Mouse (Mus musculus) CD4-positive, CD25-positive, alpha-beta regulatory T cell, adult 2 months (primary cell): ENCODE data around the gene Plch2.

Source experiments
- DNase-seq: peaks from one replicate; pipeline ENCODE4 v3.0.0-alpha.2; 2012; ENCODE audit warnings: low read depth, low spot score

Gene Plch2

DNA sequence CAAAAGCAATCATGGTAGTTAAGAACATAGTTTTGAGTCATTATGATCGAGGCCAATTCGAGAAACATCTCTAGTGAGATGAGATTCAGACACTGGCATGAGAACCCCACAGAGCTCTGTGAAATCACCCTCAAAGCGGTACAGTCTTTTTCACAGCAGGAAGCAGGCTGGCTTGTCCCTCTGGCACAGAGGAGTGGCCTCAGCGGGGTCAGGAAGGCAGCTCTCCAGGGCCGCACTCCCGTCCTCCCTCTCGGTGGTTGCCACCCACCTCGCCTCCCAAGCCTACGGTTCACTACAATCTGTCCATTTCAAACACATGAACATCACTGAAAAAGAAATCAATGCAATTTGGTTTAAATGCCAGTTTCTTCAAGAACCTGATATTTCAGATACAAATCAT is 17.8 kb upstream of the Plch2 start:
- no peak for DNase-seq

DNA sequence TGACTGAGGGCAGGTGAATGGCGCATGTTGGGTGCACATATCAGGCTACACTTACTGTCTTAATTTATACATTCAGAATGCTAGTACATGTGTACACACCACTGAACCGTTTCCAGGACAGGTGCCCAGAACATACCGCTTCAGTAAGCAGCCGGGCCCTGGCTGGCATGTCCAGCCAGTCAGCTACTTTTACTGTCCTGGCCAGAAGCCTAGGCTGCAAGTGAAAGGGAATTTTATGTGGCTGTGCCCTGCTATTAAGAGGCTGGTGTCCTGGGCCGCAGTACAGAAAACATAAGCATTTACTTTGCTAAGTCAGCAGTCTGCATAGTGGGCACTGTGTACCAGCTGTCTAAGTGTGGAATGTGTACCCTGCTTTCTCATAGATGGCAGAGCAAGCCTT is 14.3 kb upstream of the Plch2 start:
- no peak for DNase-seq

GRCm38 (mm10) chr4:155070199-155070598 is 13.6 kb upstream of the Plch2 start:
- DNase-seq, result no peak

DNA sequence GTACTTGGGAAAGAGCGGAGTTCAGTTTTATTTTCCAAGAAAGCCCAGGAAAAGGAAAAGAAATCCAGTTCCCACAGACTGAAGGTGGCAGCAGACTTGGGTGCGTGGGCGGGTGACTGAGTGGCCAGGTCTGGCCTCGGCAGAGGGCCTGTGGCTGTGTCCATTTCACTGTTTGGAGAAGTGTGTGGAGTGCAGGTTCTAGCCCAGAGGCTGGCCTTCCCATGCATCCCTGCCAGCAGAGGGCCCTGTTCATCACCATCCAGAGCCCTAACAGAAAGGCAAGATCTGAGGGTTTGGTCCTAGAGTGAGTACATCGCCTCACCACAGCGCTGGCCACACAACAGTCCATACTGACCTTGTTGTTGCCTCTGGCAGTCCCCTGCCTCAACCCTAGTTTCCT is 12.6 kb upstream of the Plch2 start:
- peak; percentile 49 for DNase-seq

- DNase-seq, result no peak
These were observed 11.9 kb upstream of the Plch2 start for GRCm38 (mm10) chr4:155068357-155068972.

DNA sequence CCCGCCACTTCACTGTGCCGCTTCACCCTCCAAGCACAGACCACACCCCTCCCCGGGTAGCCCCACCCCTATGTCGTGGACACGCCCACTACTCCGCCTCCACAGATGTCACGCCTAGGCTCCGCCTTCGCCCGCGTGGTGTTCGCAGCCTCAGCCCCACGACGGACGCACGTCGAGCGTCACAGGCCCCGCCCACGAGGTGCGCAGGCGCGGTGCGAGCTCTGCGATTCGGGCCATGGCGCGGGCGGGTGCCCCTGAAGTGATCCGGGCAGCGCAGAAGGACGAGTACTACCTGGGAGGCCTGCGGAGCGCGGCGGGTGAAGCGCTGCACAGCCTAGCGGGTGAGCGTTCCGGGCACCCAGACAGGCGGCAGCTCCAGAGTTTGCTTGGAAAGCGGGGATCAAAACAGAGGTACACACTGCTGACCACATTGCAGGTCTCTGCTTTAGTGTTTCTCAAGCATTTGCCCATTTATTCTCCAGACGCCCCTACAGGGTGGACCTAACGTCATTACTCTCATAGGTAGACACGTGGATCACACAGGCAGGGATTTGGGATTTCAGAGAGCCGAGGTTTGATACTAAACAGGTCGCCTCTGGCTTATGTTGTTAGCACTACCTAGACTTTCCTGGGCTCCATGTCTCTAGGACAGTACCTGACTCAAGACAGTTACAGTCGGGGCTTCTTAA is 10.4 kb upstream of the Plch2 start, which contains the start of gene Pex10:
Gene Pex10 (plus strand): TSS at position 183 of the 689 bp plus-strand sequence.
- DNase-seq, result peak; percentile 100

DNA sequence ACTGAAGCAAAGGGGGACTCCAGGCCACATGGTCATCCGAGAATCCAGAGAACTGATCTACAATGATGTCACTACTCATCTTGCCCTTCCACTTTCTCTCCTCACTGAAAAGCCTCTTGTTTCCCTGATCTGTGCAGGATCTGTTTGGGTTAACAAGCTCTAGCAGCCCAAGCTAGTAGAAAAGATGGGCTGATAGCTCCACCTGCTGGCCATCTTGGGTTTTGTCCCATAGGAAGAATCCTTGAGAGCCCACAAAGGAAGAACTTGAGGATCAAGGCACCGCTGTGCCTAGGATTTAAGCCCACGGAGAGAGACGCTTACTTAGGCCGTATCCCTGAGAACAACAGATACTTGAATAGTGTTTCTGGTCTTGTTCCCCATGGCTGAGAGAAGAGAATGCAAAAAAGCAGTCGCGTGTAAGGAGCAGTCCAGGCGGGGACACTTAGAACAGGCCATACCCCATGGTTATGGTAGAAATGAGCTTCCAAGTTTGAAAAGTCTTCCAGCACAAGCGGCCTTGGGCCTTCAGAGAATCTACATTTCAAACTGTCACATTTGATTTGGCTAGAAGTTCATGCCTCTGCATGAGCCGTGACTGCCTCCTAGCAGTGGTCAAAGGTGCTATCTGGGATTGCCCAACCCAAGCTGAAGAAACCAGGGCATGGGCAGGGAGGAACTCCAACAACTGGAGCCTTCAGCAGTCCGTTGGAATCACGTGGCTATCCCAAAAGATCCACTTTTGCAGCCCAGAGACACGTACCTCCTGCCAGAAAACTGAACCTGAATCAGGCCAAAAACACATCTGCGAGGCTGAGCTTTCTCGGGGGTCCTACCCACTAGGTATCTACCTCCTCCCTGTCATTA is 9.6 kb upstream of the Plch2 start:
- DNase-seq, result peak; percentile 90

DNA sequence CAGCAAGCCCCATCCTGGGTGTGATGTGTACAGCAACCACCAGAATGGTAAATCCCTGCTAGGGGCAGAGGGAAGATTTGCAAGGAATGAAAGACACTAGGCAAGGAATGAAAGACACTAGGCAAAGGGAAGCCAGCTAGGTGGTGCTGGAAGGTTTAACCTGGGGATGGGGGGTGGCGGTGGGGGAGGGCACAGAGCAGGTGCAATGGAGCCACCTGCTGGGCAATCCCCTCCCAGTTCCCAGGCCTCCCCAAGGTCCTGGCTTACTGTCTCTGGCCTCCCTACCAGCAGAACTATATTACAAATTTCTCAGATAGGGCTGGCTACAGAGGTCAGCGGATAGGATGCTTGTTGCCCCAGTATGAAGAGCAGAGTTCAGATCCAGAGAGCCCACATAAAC is 7.9 kb upstream of the Plch2 start:
- peak; percentile 39 for DNase-seq

- DNase-seq, result no peak
These were observed 7.3 kb upstream of the Plch2 start for GRCm38 (mm10) chr4:155063895-155064294.

DNA sequence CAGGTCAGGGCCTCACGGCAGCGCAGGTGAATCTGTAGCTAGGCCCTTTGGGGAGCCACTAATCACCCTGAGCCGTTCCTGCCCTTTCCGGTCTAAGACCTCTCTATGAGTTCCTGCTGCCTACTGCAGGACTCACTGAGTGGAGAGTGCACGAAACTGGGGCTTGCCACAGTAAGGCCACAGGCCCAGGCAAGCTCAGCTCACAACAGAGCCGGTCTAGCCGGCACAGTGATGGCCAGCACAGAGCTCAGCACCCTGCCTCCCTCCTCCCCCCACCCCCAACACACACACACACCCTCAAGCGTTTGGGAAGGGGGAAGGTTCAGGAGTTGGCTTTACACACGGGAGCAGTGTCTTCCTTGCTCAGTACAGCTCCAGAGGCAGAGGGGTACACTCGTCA is 1.7 kb upstream of the Plch2 start:
- DNase-seq, result no peak

DNA sequence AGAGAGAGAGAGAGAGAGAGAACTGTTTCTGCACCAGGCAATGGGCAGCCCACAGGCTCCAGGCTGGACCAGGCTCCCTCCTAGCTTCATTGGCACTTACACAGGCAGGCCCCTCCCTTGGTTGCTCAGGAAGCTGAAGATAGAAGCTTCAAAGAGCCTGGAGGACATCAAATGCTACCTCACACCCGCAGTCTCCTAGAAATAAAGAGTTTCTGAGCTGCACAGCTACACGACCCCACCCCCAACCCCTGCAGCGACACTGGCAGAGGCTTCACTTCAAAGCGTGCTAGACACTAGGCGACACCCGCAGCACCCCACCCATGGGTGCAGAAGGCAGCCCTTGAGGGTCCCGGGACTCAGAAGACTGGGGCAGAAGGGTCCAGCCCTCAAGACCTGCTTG is 6.5 kb downstream of the Plch2 start:
- peak; percentile 71 for DNase-seq

- no peak for DNase-seq
These were observed 9.9 kb downstream of the Plch2 start for GRCm38 (mm10) chr4:155046636-155047035.

- DNase-seq, result no peak
These were observed 13.3 kb downstream of the Plch2 start for GRCm38 (mm10) chr4:155043289-155043625.

DNA sequence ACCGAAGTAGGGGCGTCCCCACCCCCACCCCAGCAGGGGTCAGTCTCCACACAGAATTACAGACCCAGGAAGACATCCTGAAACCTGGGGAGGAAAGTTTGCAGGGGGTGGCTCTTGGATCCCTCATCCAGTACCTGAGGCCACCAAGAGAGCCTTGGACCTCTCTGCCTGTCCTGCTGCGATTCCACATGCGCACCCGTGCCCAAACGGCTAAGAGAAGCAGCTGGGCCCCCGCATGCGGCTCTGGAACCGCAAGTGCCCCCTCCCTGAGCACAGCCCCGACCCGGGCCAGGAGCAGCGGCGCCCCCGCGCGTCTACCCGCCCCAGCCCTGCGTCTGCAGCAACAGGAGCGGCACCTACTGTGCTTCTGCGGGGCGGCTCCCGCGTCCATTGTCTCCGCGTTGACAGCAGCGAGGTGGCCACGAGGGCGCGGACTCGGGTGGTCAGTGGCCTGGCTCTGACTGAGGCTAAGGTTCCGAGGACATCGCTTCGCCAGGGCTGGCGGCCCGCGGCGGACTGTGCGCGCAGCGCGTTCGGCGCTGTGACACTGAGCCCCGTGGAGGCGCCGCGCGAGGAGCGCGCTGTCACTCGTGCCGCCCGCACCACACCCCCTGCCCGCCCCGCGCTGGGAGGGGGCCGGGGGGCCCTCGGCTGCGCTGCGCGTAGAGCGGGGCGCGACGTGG is 13.8 kb downstream of the Plch2 start:
- no peak for DNase-seq

DNA sequence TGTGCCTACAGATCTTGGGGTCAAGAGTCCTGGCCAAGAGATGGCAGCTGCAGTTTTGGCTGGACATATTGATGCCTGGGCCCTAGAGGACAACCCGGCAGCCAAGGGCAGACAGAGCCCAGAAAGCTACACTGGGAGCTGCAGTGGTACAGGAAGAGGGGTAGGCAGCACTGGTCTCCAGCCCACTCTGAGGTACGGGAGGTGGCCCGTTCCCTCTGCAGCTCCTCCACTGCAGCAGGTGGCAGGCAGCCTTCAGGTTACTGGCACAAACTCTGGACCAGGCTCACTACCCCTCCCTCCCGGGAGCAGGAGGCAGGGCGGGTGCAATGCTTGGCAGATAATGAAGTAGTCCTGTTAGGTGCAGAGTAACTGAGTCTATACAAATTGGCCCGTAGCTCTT is 15.9 kb downstream of the Plch2 start:
- DNase-seq, result no peak

GRCm38 (mm10) chr4:155040197-155040596 is 16.4 kb downstream of the Plch2 start:
- DNase-seq, result no peak

DNA sequence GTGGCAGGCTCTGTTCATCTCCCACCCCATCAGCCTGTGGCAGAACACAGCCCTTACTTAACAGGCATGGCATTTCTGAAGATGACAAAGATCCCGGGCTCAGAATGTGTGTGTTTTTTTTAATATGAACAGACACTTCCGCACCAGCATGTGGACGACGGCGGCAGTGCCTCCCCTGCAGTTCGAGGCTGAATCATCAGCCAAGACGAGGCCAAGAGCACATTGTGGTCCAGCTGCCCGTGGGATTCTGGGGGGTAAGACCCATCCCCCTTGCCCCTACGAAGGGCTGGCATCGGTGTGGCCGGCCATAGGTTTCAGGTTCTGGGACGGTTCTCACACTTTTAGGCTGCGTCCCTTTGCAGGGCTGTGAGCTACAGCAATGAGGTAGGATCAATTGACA is 21.8 kb downstream of the Plch2 start:
- no peak for DNase-seq

- no peak for DNase-seq
These were observed 22.4 kb downstream of the Plch2 start for GRCm38 (mm10) chr4:155034202-155034601.

DNA sequence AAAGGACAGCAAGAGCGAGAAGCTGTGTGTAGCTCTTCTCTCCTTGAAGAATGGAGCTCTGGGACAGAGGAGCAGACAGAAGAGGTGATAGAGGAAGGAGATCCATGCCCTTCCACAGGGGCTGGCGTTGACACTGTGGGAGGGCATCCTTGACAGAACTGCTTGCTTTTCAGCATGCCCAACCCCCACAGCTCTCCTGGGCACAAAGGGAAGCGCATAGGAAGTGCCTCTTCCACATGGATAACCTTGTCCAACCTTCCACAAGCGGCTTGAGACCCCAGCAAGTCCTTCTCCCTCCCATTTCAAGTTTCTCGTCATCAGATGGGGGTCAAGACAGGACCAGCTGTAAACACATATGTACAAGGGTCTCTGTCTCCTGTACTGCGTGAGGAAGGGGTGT is 23.5 kb downstream of the Plch2 start:
- DNase-seq, result no peak

DNA sequence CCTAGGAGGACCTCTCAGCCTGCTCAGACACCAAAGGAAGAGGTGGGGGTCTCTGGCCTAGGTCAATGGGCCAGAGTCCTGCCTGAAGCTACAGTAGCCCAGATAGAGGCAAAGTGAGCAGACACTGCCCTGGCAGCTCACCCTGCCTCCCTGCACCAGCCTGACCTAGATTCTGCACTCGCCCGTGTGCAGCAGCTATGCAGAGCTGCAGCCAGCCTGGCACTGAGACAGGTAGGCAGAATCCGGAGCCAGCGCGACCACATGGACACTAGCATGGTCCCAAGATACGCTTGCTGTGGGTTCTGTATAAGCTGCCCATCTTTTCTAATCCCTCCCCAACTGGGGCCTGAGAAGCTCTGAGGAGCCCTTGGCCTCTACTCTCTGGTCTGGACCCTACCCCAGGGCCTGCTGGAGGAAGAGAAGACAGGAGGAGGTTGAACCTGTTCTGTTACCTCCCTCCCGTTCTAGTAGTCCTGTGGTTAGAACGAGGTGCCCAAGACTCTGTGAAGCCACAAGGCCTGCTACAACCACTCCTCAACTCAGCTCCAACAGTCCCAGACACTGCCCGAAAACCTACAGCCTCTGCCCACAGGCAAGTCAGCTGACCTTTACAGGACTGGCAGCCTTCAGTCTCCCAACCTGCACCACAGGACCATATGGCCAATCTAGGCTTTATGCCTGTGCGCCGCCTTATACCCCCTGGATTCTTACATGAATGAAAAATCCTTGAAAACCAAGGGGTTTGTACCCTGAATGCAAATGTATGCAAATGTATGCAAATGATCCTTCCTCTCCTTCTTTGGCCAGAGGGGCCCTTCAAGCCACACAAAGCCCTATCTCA is 32.2 kb downstream of the Plch2 start:
- DNase-seq, result no peak

- DNase-seq, result no peak
These were observed 34.2 kb downstream of the Plch2 start for GRCm38 (mm10) chr4:155022228-155022855.
